Mouse (Mus musculus): ENCODE measurements around the gene Olfr1462.

Gene Olfr1462

DNA sequence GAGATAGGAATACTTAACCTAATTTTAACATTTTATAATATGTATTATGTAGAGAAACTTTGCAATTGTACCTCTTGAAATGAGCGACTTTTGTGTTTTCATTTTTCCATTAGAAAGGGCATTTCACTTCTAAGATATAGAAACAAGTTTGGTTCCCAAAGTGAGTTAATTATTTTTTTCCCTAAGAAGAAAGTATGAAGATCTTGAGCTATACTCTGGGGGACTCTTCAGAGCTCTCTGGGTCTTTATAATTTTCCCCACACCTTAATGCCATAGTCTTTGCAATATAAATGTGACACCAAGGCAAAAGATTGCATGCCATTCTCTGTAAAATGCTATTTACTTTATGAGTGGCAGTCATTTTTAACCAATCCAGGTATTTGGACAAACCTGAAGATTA, at the start of gene Olfr1462:
TSS of gene Olfr1462 (plus strand) at position 301 of the 400 bp plus-strand sequence.
- no peak for DNase-seq (ENCODE audit: low spot score in 2 of 2)

DNA sequence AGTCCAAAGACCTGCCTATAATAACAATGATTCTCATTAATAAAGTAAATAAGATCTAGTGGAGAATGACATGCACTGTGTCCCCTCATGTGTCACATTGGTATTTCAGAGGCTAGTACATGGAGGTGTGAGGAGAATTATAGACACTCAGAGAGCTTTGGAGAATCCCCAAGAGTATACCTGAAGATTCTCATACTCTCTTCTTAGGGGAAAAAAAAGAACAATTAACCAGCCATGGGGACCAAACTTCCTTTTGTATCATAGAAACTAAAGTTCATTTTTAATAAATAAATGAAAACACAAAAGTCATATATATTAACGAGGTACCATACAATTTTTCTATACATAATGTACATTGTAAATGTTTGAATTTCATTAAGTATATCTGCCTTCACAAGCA, 36.1 kb upstream of the Olfr1462 start, which contains the start of gene Olfr1459:
TSS of gene Olfr1459 (minus strand) at position 101 of the 400 bp plus-strand sequence.
- no peak for DNase-seq (ENCODE audit: low spot score in 2 of 2)

DNA sequence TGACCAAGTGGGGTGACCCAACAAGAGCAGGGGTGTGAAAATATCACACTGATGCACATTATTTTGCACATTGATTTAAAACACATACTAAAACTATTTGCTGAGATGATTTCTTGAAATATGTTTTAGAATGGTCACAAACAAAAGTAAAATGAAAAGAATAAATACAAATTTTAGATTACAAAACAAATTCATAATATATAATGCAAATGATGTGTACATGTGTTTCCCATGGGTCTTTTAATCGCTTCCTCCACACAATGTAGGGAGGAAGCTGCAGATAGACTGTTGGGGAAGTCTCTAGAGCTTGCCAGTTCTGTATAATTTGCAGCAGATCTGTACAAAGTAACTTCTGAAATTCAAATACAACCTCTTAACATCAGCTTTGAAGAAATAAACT, 22.8 kb upstream of the Olfr1462 start, which contains the start of gene Olfr1461:
TSS of gene Olfr1461 (plus strand) at position 301 of the 400 bp plus-strand sequence.
- DNase-seq (ENCODE audit: low spot score in 2 of 2), result no peak

DNA sequence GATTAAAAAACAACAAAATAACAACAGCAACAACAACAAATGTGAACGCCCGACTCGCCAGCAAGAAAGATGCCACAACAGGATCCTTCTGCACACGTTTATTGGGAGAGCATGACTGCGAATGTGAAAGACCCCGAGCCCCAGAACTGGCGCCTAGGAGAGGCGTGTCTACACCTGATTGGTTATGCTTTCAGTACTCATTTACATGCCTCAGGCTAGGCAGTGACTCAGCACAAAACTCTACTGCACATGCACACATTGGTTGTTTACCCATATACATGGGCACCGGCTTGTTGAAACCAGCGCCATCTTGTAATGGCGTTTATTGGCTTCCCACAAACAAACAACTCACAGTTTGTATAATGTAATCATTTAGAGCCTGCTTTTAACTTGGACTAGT, 36.1 kb downstream of the Olfr1462 start:
- no peak for DNase-seq (ENCODE audit: low spot score in 2 of 2)

DNA sequence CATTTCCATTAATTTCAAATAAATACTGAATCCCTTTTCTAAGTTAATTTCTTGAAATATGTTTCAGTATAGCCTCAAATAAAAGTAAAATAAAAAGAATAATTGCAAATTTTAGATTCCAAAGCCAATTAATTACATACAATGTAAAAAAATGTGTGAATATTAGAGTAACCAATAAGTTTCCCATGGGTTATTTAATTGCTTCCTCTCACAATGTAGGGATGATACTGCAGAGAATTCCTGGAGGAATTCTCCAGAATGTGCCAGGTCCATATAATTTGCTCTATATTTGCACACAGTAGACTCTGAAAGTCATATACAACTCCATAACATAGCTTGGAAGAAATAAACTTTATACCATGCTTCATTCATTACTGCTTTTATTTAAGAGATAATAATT, 45.5 kb downstream of the Olfr1462 start, which contains the start of gene Olfr1463:
TSS of gene Olfr1463 (plus strand) at position 301 of the 400 bp plus-strand sequence.
- no peak for DNase-seq (ENCODE audit: low spot score in 2 of 2)

Measured in frontal cortex, postnatal 10 days (tissue).